Mouse (Mus musculus): ENCODE results near the gene Odf3.

GRCm38 (mm10) chr7:140855860-140856784, 8.5 kb downstream of the Odf3 start, which contains the start of gene Gm45785:
- TF ChIP-seq CTCF (IDR thresholded peaks at IDR 0.05; ENCODE audit: extremely low read depth, insufficient read depth, low read length) (no peak), POLR2A (IDR thresholded peaks at IDR 0.05; ENCODE audit: extremely low read depth, insufficient read depth, low read length) (peak; percentile 69; the same call in 1 of the 2 replicates)
